Mouse (Mus musculus) layer of hippocampus, postnatal 25 days (tissue): ENCODE results near the gene Cyp4f40. TPM values are rescaled to one million over a fixed set of nuclear protein-coding genes. Genes with fewer than 3 reads are reported as not detected.
"Not testable (repeated sequence)": the region's sequence is repeated elsewhere in the genome, so short reads cannot be mapped to it uniquely, and the experiment has no call there.

Experiments
- DNase-seq, 2 experiments: peaks; one replicate each; pipeline ENCODE4 v3.0.0; 2022; ENCODE audit warnings: mixed read lengths in 2 of 2, low spot score in 1 of 2; ENCODE audit errors: extremely low spot score in 1 of 2
- total RNA-seq, 2 experiments: library from RNA; stranded (reverse); gene quantifications; 2 replicates each; pipeline ENCODE4 v1.2.3; 2021

Cyp4f40 gene
- total RNA-seq, 2 experiments from 2014 or later: not detected

GRCm38 (mm10) chr17:32690959-32691358 lies 32.3 kb downstream of the Cyp4f40 start:
- DNase-seq: no peak

- peak in 1 of 2 experiments; percentile 15 for DNase-seq
These were observed 44.1 kb downstream of the Cyp4f40 start for GRCm38 (mm10) chr17:32702826-32703225.

GRCm38 (mm10) chr17:32710541-32710940 lies 51.8 kb downstream of the Cyp4f40 start:
- not testable (repeated sequence) for DNase-seq

GRCm38 (mm10) chr17:32722151-32722550 lies 63.5 kb downstream of the Cyp4f40 start:
- not testable (repeated sequence) for DNase-seq

GRCm38 (mm10) chr17:32722771-32723170 lies 64.1 kb downstream of the Cyp4f40 start:
- no peak for DNase-seq

GRCm38 (mm10) chr17:32726360-32726759 lies 67.7 kb downstream of the Cyp4f40 start:
- DNase-seq: not testable (repeated sequence)

Other genes starting within 250 kb of the Cyp4f40 start
- not detected for gene Pglyrp2, start 234.7 kb upstream of the Cyp4f40 start, total RNA-seq
- not detected for gene Cyp4f39, start 206.2 kb upstream of the Cyp4f40 start, total RNA-seq
- 1 to 10 TPM; 3.4 to 6.0 TPM for gene Cyp4f17, start 152.8 kb upstream of the Cyp4f40 start, total RNA-seq
- 10 to 100 TPM in 1 of 2 experiments, 1 to 10 TPM in 1; 7.0 to 10.3 TPM for gene Cyp4f16, start 122.3 kb upstream of the Cyp4f40 start, total RNA-seq
- gene Cyp4f37, start 37.6 kb upstream of the Cyp4f40 start, total RNA-seq: not detected
- 10 to 100 TPM; 16.1 to 20.0 TPM for gene Cyp4f15, start 26.7 kb downstream of the Cyp4f40 start, total RNA-seq
- gene Zfp871, start 129.4 kb downstream of the Cyp4f40 start, total RNA-seq: 10 to 100 TPM; 85.9 to 88.6 TPM
- gene Zfp811, start 151.0 kb downstream of the Cyp4f40 start, total RNA-seq: 1 to 10 TPM; 6.2 to 6.7 TPM
- gene Zfp799, start 171.4 kb downstream of the Cyp4f40 start, total RNA-seq: 10 to 100 TPM; 29.0 to 29.2 TPM
- 10 to 100 TPM in 1 of 2 experiments, 1 to 10 TPM in 1; 9.9 to 10.5 TPM for gene Zfp870, start 232.7 kb downstream of the Cyp4f40 start, total RNA-seq